Mouse (Mus musculus) intestine, postnatal 0 days (tissue): ENCODE measurements around the gene Tmem63a. TPM values are rescaled to one million over a fixed set of nuclear protein-coding genes. Genes with fewer than 3 reads are reported as not detected.

Source experiments
- ATAC-seq: fragments of 200-750 bp; cut with Nextera tagmentation; 2 replicates; pipeline ENCODE4 v1.8.0; 2017; ENCODE audit warnings: mild to moderate bottlenecking, moderate TSS enrichment, moderate library complexity
- H3K27ac ChIP-seq: fragments of 300-500 bp; sonication (generic); 2 replicates; pipeline ENCODE4 v1.5.1; 2014; ENCODE audit warnings: mild to moderate bottlenecking, low read depth, low read length, moderate library complexity
- H3K27me3 ChIP-seq: fragments of 300-500 bp; sonication (generic); replicated peaks from 2 replicates; pipeline ENCODE4 v1.6.1; 2014; ENCODE audit warnings: low read length, mixed read lengths; ENCODE audit not compliant: control insufficient read depth, insufficient read depth
- H3K36me3 ChIP-seq: fragments of 300-500 bp; sonication (generic); 2 replicates; pipeline ENCODE4 v1.6.1; 2014; ENCODE audit warnings: mild to moderate bottlenecking, moderate library complexity; ENCODE audit not compliant: control insufficient read depth, insufficient read depth
- H3K4me1 ChIP-seq: fragments of 300-500 bp; sonication (generic); replicated peaks from 2 replicates; pipeline ENCODE4 v1.6.1; 2014; ENCODE audit warnings: antibody characterized with exemption, low read length, mixed read lengths; ENCODE audit not compliant: control insufficient read depth, insufficient read depth
- H3K4me2 ChIP-seq: fragments of 300-500 bp; sonication (generic); replicated peaks from 2 replicates; pipeline ENCODE4 v1.6.1; 2014; ENCODE audit warnings: low read depth, mild to moderate bottlenecking, moderate library complexity
- H3K4me3 ChIP-seq: fragments of 300-500 bp; sonication (generic); 2 replicates; pipeline ENCODE4 v1.5.1; 2014; ENCODE audit warnings: low read depth, low read length
- H3K9ac ChIP-seq: fragments of 300-500 bp; sonication (generic); 2 replicates; pipeline ENCODE4 v1.6.1; 2014; ENCODE audit warnings: mild to moderate bottlenecking, low read depth, low read length
- H3K9me3 ChIP-seq: fragments of 300-500 bp; sonication (generic); 2 replicates; pipeline ENCODE4 v1.6.1; 2016; ENCODE audit warnings: mixed run types; ENCODE audit not compliant: control insufficient read depth
- CTCF ChIP-seq: sonication (generic); IDR thresholded peaks from 2 replicates; pipeline ENCODE4 v1.5.1; 2016; ENCODE audit warnings: low read depth, mild to moderate bottlenecking, control low read depth, antibody characterized with exemption, moderate library complexity
- WGBS: fragments of 180-500 bp; shearing (Covaris S2); extraction: QIAGEN DNeasy Blood & Tissue Kit; methylation state at CpG from one replicate; pipeline ENCODE4 v1.1.7; 2014; 5-methylcytosine and 5-hydroxymethylcytosine counted together
- polyA plus RNA-seq: library from polyadenylated mRNA; unstranded; fragments of >200 nt; fragmentation: Nextera tagmentation; extraction: Ambion mirVana; gene quantifications from 2 replicates; pipeline ENCODE4 v1.2.1, GENCODE M21; 2015

Gene Tmem63a
- polyA plus RNA-seq, 1 experiment from 2014 or later, result 9.5 TPM

GRCm38 (mm10) chr1:180919686-180920085 lies 22.5 kb upstream of the Tmem63a start:
- H3K9me3 ChIP-seq, result no peaks in the 10 kb centered on the region
- peak; percentile 66 for TF ChIP-seq CTCF
- H3K27me3 ChIP-seq, result no peaks in the 10 kb centered on the region
- no peak overlapping the region for H3K9ac ChIP-seq
- no peak overlapping the region for H3K4me3 ChIP-seq
- 50% methylated on average over 8 of the region's 8 CpGs for WGBS
- ATAC-seq, result no peak
- no peaks in the 10 kb centered on the region; the same call in 1 of the 2 replicates for H3K36me3 ChIP-seq
- no peak overlapping the region for H3K4me2 ChIP-seq
- H3K4me1 ChIP-seq, result no peaks in the 10 kb centered on the region
- no peak overlapping the region for H3K27ac ChIP-seq

GRCm38 (mm10) chr1:180922273-180923048 lies 19.7 kb upstream of the Tmem63a start:
- Histone ChIP-seq H3K36me3 (no peaks in the 10 kb centered on the region; the same call in 1 of the 2 replicates), H3K4me2 (no peak overlapping the region), H3K4me3 (no peak overlapping the region), H3K9ac (no peak overlapping the region), H3K4me1 (no peaks in the 10 kb centered on the region), H3K9me3 (no peaks in the 10 kb centered on the region), H3K27ac (no peak overlapping the region), H3K27me3 (no peaks in the 10 kb centered on the region)
- no peak for TF ChIP-seq CTCF
- WGBS, result 68% methylated on average over 6 of the region's 6 CpGs
- ATAC-seq, result no peak

- H3K4me3 ChIP-seq, result no peak overlapping the region
- no peaks in the 10 kb centered on the region; the same call in 1 of the 2 replicates for H3K36me3 ChIP-seq
- no peak for ATAC-seq
- H3K9me3 ChIP-seq, result no peaks in the 10 kb centered on the region
- H3K4me2 ChIP-seq, result no peak overlapping the region; the same call in 1 of the 2 replicates
- no peak overlapping the region for H3K27ac ChIP-seq
- no peak overlapping the region for H3K9ac ChIP-seq
- WGBS, result 60% methylated on average over 2 of the region's 2 CpGs
- no peak for TF ChIP-seq CTCF
- H3K4me1 ChIP-seq, result no peaks in the 10 kb centered on the region
- no peaks in the 10 kb centered on the region for H3K27me3 ChIP-seq
These were observed 17.4 kb upstream of the Tmem63a start for GRCm38 (mm10) chr1:180924737-180925136.

GRCm38 (mm10) chr1:180926286-180926685 lies 15.9 kb upstream of the Tmem63a start:
- WGBS, result 53% methylated on average over 4 of the region's 4 CpGs
- no peaks in the 10 kb centered on the region for H3K27me3 ChIP-seq
- H3K4me1 ChIP-seq, result no peaks in the 10 kb centered on the region
- TF ChIP-seq CTCF, result no peak
- no peak overlapping the region for H3K9ac ChIP-seq
- ATAC-seq, result no peak
- no peak overlapping the region for H3K4me2 ChIP-seq
- no peak overlapping the region for H3K27ac ChIP-seq
- no peak overlapping the region for H3K4me3 ChIP-seq
- no peaks in the 10 kb centered on the region; the same call in 1 of the 2 replicates for H3K36me3 ChIP-seq
- no peaks in the 10 kb centered on the region for H3K9me3 ChIP-seq

- H3K36me3 ChIP-seq, result no peaks in the 10 kb centered on the region; the same call in 1 of the 2 replicates
- no peak overlapping the region for H3K27ac ChIP-seq
- 0 out of 2 replicates have a peak, but pooled peaks cover under 1% of the 10 kb centered on the region for H3K27me3 ChIP-seq
- no peak overlapping the region for H3K4me3 ChIP-seq
- no peaks in the 10 kb centered on the region for H3K4me1 ChIP-seq
- H3K9ac ChIP-seq, result no peak overlapping the region
- ATAC-seq, result no peak
- H3K4me2 ChIP-seq, result no peak overlapping the region
- 34% methylated on average over 2 of the region's 2 CpGs for WGBS
- no peaks in the 10 kb centered on the region for H3K9me3 ChIP-seq
- no peak for TF ChIP-seq CTCF
These were observed 12.5 kb upstream of the Tmem63a start for GRCm38 (mm10) chr1:180929599-180929998.

GRCm38 (mm10) chr1:180931106-180931505 lies 11.0 kb upstream of the Tmem63a start:
- ATAC-seq, result no peak
- Histone ChIP-seq H3K4me2 (no peak overlapping the region), H3K4me3 (no peak overlapping the region), H3K27me3 (0 out of 2 replicates have a peak, but pooled peaks cover 9% of the 10 kb centered on the region), H3K36me3 (no peaks in the 10 kb centered on the region), H3K4me1 (no peaks in the 10 kb centered on the region), H3K27ac (no peak overlapping the region), H3K9ac (no peak overlapping the region), H3K9me3 (no peaks in the 10 kb centered on the region)
- WGBS, result 50% methylated on average over 3 of the region's 3 CpGs
- TF ChIP-seq CTCF, result no peak
